In genomic region chr4:88805231-88805630, GRCm38 (mm10) we compare ENCODE assay signal across 18 mouse cellular contexts. TPM values are rescaled to one million over a fixed set of nuclear protein-coding genes. Genes with fewer than 3 reads are reported as not detected.
DNase-seq lines count a peak whose midpoint lies in the region; ATAC-seq and TF ChIP-seq lines count a peak whose summit lies in the region.
"Not testable (repeated sequence)": the region's sequence is repeated elsewhere in the genome, so short reads cannot be mapped to it uniquely, and the experiment has no call there.
"Had no signal": no experiment of that assay in that cellular context is flagged by ENCODE, and none has a peak within 500 bp of the region (broad histone marks: within the 10 kb centered on the region; RNA-seq: fewer than 3 reads in every experiment).

Gene Gm13288 (plus strand): TSS chr4:88805531.

- not testable (repeated sequence) for H3K36me3 ChIP-seq in forebrain, embryonic 10.5 days (replicated peaks); heart, postnatal 0 days (replicated peaks; ENCODE audit: control insufficient read depth, insufficient read depth, low read length); intestine, embryonic 16.5 days (ENCODE audit: control insufficient read depth, insufficient read depth, low read length); liver, embryonic 12.5 days; midbrain, embryonic 14.5 days (ENCODE audit: control insufficient read depth, insufficient read depth, low read length); small intestine, adult 2 months (ENCODE audit: control insufficient read depth, insufficient read depth, low read length)

- not testable (repeated sequence) for H3K4me2 ChIP-seq in heart, postnatal 0 days (ENCODE audit: low read depth, low read length); intestine, embryonic 16.5 days (ENCODE audit: low read depth, low read length)
- H3K4me2 ChIP-seq in liver, embryonic 12.5 days, result peak within 1 kb of the TSS; percentile 50
- H3K4me2 ChIP-seq in midbrain, embryonic 14.5 days (ENCODE audit: low read length), result peak within 1 kb of the TSS; percentile 38

- DNase-seq in forebrain, embryonic 10.5 days (ENCODE audit: extremely low spot score, low spot score); gastrocnemius, adult 2 months; heart, postnatal 0 days (ENCODE audit: low spot score); midbrain, embryonic 14.5 days: not testable (repeated sequence)

- H3K4me1 ChIP-seq in forebrain, embryonic 10.5 days; heart, postnatal 0 days (ENCODE audit: control insufficient read depth, insufficient read depth); intestine, embryonic 16.5 days (ENCODE audit: control insufficient read depth, insufficient read depth, low read length); liver, embryonic 12.5 days; midbrain, embryonic 14.5 days (ENCODE audit: control insufficient read depth, insufficient read depth, low read length); small intestine, adult 2 months (ENCODE audit: control insufficient read depth, insufficient read depth, insufficient read length, low read length): not testable (repeated sequence)

- not testable (repeated sequence) for H3K9ac ChIP-seq in heart, postnatal 0 days (replicated peaks; ENCODE audit: low read depth, low read length); intestine, embryonic 16.5 days (ENCODE audit: low read depth, low read length); liver, embryonic 12.5 days; midbrain, embryonic 14.5 days (replicated peaks; ENCODE audit: low read length)

- H3K27me3 ChIP-seq in forebrain, embryonic 10.5 days (ENCODE audit: poor library complexity, severe bottlenecking), result peaks cover 18% of the 10 kb centered on the region
- not testable (repeated sequence) for H3K27me3 ChIP-seq in heart, postnatal 0 days (ENCODE audit: control insufficient read depth, insufficient read depth, low read length); intestine, embryonic 16.5 days (replicated peaks; ENCODE audit: control insufficient read depth, insufficient read depth, low read length); midbrain, embryonic 14.5 days (ENCODE audit: control insufficient read depth, insufficient read depth, low read length); small intestine, adult 2 months (ENCODE audit: control insufficient read depth, insufficient read depth, low read length)
- H3K27me3 ChIP-seq in liver, embryonic 12.5 days (replicated peaks), result peaks cover 12% of the 10 kb centered on the region

- intact Hi-C loops in gastrocnemius, adult 2 months (cut with DNase I), result not testable (repeated sequence)

- peak within 1 kb of the TSS; percentile 34; the same call in 1 of the 2 replicates for H3K4me3 ChIP-seq in forebrain, embryonic 10.5 days
- 0 out of 2 replicates have a peak within 1 kb of the TSS, but pooled peaks have one; percentile 46 for H3K4me3 ChIP-seq in gastrocnemius, adult 2 months
- H3K4me3 ChIP-seq in heart, postnatal 0 days (ENCODE audit: low read depth, low read length), result 0 out of 2 replicates have a peak within 1 kb of the TSS, but pooled peaks have one; percentile 24
- peak within 1 kb of the TSS; percentile 16; the same call in 1 of the 2 replicates for H3K4me3 ChIP-seq in intestine, embryonic 16.5 days (ENCODE audit: low read length)
- H3K4me3 ChIP-seq in liver, embryonic 12.5 days, result not testable (repeated sequence)
- H3K4me3 ChIP-seq in midbrain, embryonic 14.5 days (replicated peaks; ENCODE audit: low read depth, low read length), result 0 out of 2 replicates have a peak within 1 kb of the TSS, but pooled peaks have one; percentile 14
- H3K4me3 ChIP-seq in small intestine, adult 2 months (ENCODE audit: low read depth, low read length), result peak within 1 kb of the TSS; percentile 49

- not testable (repeated sequence) for TF ChIP-seq POLR2A in small intestine, adult 2 months (IDR thresholded peaks at IDR 0.05; ENCODE audit: low read depth, low read length)

- not testable (repeated sequence) for H3K9me3 ChIP-seq in forebrain, embryonic 10.5 days; heart, postnatal 0 days (replicated peaks; ENCODE audit: control insufficient read depth, low read length); intestine, embryonic 16.5 days (ENCODE audit: control insufficient read depth, low read length); liver, embryonic 12.5 days (replicated peaks); midbrain, embryonic 14.5 days (ENCODE audit: control insufficient read depth, low read length)

- WGBS in forebrain, embryonic 10.5 days, result no CpG with 5 or more reads among the region's 8 CpGs
- no CpG with 5 or more reads among the region's 8 CpGs for WGBS in heart, postnatal 0 days
- no CpG with 5 or more reads among the region's 8 CpGs for WGBS in intestine, embryonic 16.5 days
- WGBS in liver, embryonic 12.5 days (ENCODE audit: insufficient replicate concordance), result no CpG with 5 or more reads among the region's 8 CpGs
- WGBS in midbrain, embryonic 14.5 days, result no CpG with 5 or more reads among the region's 8 CpGs
- WGBS in small intestine, adult 2 months, result no CpG with 5 or more reads among the region's 8 CpGs

- ATAC-seq in heart, postnatal 0 days (ENCODE audit: insufficient read depth, low read depth); intestine, embryonic 16.5 days; liver, embryonic 12.5 days; midbrain, embryonic 14.5 days (ENCODE audit: low FRiP score, low TSS enrichment): not testable (repeated sequence)

- H3K27ac ChIP-seq in forebrain, embryonic 10.5 days; gastrocnemius, adult 2 months; heart, postnatal 0 days (ENCODE audit: low read depth); intestine, embryonic 16.5 days (ENCODE audit: low read length); liver, embryonic 12.5 days; midbrain, embryonic 14.5 days (replicated peaks; ENCODE audit: low read depth, low read length); small intestine, adult 2 months (ENCODE audit: insufficient read depth, low read depth, low read length): not testable (repeated sequence)

- not testable (repeated sequence) for TF ChIP-seq CTCF in gastrocnemius, adult 2 months (IDR thresholded peaks at IDR 0.05); heart, postnatal 0 days (IDR thresholded peaks at IDR 0.05; ENCODE audit: low read depth); small intestine, adult 2 months (IDR thresholded peaks at IDR 0.05; ENCODE audit: extremely low read depth, insufficient read length, insufficient replicate concordance, low read depth, low read length)

- TF ChIP-seq EP300 in heart, postnatal 0 days (IDR thresholded peaks at IDR 0.05; ENCODE audit: low read depth), result not testable (repeated sequence)

RNA-seq across cellular contexts. Expression of gene Gm13288, which starts in this region (rescaled TPM):
- 0.07 and 0.09 TPM in 2 replicates for polyA plus RNA-seq in forebrain, embryonic 10.5 days (2016; fragmentation: Nextera tagmentation; extraction: Ambion mirVana)
- not detected for total RNA-seq in gastrocnemius, adult 2 months (2021)
- total RNA-seq in heart, postnatal 0 days (2014; rRNA removed; ENCODE audit: low replicate concordance), result not detected in 2 replicates
- not detected in 2 replicates for polyA plus RNA-seq in heart, postnatal 0 days (2015; fragmentation: Nextera tagmentation; extraction: Ambion mirVana)
- polyA plus RNA-seq in intestine, embryonic 16.5 days (2015; fragmentation: Nextera tagmentation; extraction: Ambion mirVana), result not detected in 2 replicates
- polyA plus RNA-seq in liver, embryonic 12.5 days (2016; fragmentation: Nextera tagmentation; extraction: Ambion mirVana), result not detected in 2 replicates
- polyA plus RNA-seq in midbrain, embryonic 14.5 days (2014; fragmentation: Nextera tagmentation; extraction: Ambion mirVana), result 0.08 TPM in 1 of 2 replicates, not detected in the other
- polyA plus RNA-seq in small intestine, adult 2 months (2012; rRNA removed), result not detected in 2 replicates
- total RNA-seq: adrenal gland, postnatal 14 days; gastrocnemius, adult 18-20 months; granulocyte monocyte progenitor cell, adult 5-6 weeks; heart, postnatal 25 days; layer of hippocampus, postnatal 25 days; left cerebral cortex, postnatal 14 days had no signal
- polyA plus RNA-seq: activated CD4-positive, CD25-positive, alpha-beta regulatory T cell, adult 4 months; inflammation-experienced regulatory T-cells, adult 6 months; kidney, embryonic 14.5 days; liver, embryonic 16.5 days; stomach, embryonic 14.5 days had no signal
